Mouse (Mus musculus) liver, embryonic 12.5 days (tissue): ENCODE data around the gene Cog1. TPM values are rescaled to one million over a fixed set of nuclear protein-coding genes. Genes with fewer than 3 reads are reported as not detected.

ENCODE experiments used
- ATAC-seq: fragments of 200-750 bp; cut with Nextera tagmentation; 2 replicates; pipeline ENCODE4 v1.8.0; 2017; ENCODE audit warnings: moderate number of reproducible peaks, mild to moderate bottlenecking, moderate library complexity
- H3K27ac ChIP-seq: fragments of 300-500 bp; sonication (generic); 2 replicates; pipeline ENCODE4 v1.5.1; 2016; ENCODE audit warnings: mild to moderate bottlenecking
- H3K27me3 ChIP-seq: fragments of 300-500 bp; sonication (generic); replicated peaks from 2 replicates; pipeline ENCODE4 v1.6.1; 2016; ENCODE audit warnings: mild to moderate bottlenecking, moderate library complexity
- H3K36me3 ChIP-seq: fragments of 300-500 bp; sonication (generic); 2 replicates; pipeline ENCODE4 v1.6.1; 2016; ENCODE audit warnings: mild to moderate bottlenecking, moderate library complexity
- H3K4me1 ChIP-seq: fragments of 300-500 bp; sonication (generic); 2 replicates; pipeline ENCODE4 v1.6.1; 2016
- H3K4me2 ChIP-seq: fragments of 300-500 bp; sonication (generic); 2 replicates; pipeline ENCODE4 v1.6.1; 2016; ENCODE audit warnings: mild to moderate bottlenecking, moderate library complexity
- H3K4me3 ChIP-seq: fragments of 300-500 bp; sonication (generic); 2 replicates; pipeline ENCODE4 v1.5.1; 2016; ENCODE audit warnings: mild to moderate bottlenecking, moderate library complexity
- H3K9ac ChIP-seq: fragments of 300-500 bp; sonication (generic); 2 replicates; pipeline ENCODE4 v1.6.1; 2016; ENCODE audit warnings: mild to moderate bottlenecking, moderate library complexity
- H3K9me3 ChIP-seq: fragments of 300-500 bp; sonication (generic); replicated peaks from 2 replicates; pipeline ENCODE4 v1.6.1; 2016; ENCODE audit warnings: mild to moderate bottlenecking, moderate library complexity
- whole genome bisulfite sequencing: fragments of 180-500 bp; shearing (Covaris S2); methylation state at CpG from one replicate; pipeline ENCODE4 v1.1.7; 2016; ENCODE audit not compliant: insufficient replicate concordance; 5-methylcytosine and 5-hydroxymethylcytosine counted together
- polyA plus RNA-seq: library from polyadenylated mRNA; unstranded; fragments of >200 nt; fragmentation: Nextera tagmentation; extraction: Ambion mirVana; gene quantifications from 2 replicates; pipeline ENCODE4 v1.2.1, GENCODE M21; 2016

The Cog1 gene
- polyA plus RNA-seq, 1 experiment from 2014 or later, result 21.7 TPM

DNA sequence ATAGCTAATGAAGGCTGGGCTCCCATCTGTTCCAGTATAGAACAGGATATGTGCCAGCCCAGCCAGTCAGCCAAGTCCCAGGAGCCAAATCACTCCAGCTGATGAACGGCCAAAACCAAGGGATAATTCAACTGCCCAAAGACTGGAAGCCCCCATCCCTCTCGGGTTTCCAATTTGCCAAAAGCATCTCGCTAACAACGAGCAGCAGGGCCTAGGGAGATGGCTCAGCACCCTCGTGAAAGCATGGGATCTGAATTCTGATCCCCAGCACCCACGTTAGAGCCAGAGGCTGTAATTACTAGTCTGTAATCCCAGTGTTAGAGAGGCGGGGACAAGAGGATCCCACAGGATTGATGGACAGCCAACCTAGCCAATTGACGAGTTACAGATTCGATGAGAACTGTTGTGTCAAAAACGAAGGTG, 14.3 kb upstream of the Cog1 start:
- Histone ChIP-seq H3K4me3 (no peak overlapping the region), H3K9ac (no peak overlapping the region), H3K27ac (no peak overlapping the region), H3K27me3 (no peaks in the 10 kb centered on the region), H3K4me2 (no peak overlapping the region), H3K9me3 (no peaks in the 10 kb centered on the region), H3K36me3 (no peaks in the 10 kb centered on the region), H3K4me1 (no peaks in the 10 kb centered on the region)
- WGBS, result 58% methylated on average over 10 of the region's 10 CpGs
- ATAC-seq, result no peak

DNA sequence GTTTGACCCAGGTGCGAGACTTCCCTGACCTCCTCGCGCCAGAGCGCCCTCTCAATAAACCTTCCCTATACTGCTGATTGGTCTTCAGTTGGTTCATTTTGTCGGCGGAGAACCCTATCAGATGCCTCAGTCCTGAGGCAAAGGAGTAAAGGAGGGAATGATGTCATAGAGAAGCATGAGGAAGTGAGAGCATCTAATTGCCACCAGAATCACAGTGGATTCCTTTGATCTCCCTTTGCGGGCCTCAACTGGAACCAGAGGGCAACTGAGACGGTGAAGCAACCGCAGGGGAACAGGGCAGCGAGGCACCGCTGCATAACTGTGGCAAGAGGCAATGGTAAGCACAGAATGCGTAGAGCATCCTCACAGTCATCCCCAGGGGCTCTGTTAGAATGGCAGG, 10.3 kb upstream of the Cog1 start:
- no peak overlapping the region for H3K4me2 ChIP-seq
- no peak overlapping the region for H3K9ac ChIP-seq
- H3K36me3 ChIP-seq, result no peaks in the 10 kb centered on the region
- 82% methylated on average over 12 of the region's 12 CpGs for WGBS
- H3K27me3 ChIP-seq, result peaks cover 3% of the 10 kb centered on the region; the same call in 1 of the 2 replicates
- ATAC-seq, result no peak
- no peaks in the 10 kb centered on the region for H3K9me3 ChIP-seq
- no peaks in the 10 kb centered on the region for H3K4me1 ChIP-seq
- no peak overlapping the region for H3K27ac ChIP-seq
- no peak overlapping the region for H3K4me3 ChIP-seq

GRCm38 (mm10) chr11:113645181-113645580, 3.8 kb upstream of the Cog1 start:
- Histone ChIP-seq H3K27ac (no peak overlapping the region), H3K9ac (no peak overlapping the region), H3K36me3 (no peaks in the 10 kb centered on the region), H3K27me3 (peaks cover 15% of the 10 kb centered on the region), H3K4me3 (no peak overlapping the region), H3K4me2 (no peak overlapping the region), H3K9me3 (no peaks in the 10 kb centered on the region), H3K4me1 (peaks cover 16% of the 10 kb centered on the region)
- 60% methylated on average over 3 of the region's 3 CpGs for WGBS
- ATAC-seq, result no peak

GRCm38 (mm10) chr11:113648152-113648551, 817 bp upstream of the Cog1 start:
- Histone ChIP-seq H3K9ac (no peak overlapping the region), H3K9me3 (no peaks in the 10 kb centered on the region), H3K27ac (no peak overlapping the region), H3K4me2 (peak overlapping the region; percentile 89), H3K4me1 (peaks cover 33% of the 10 kb centered on the region), H3K36me3 (peaks cover 18% of the 10 kb centered on the region), H3K4me3 (peak overlapping the region; percentile 95; the same call in 1 of the 2 replicates), H3K27me3 (peaks cover 11% of the 10 kb centered on the region)
- ATAC-seq, result peak; percentile 38; the same call in 1 of the 2 replicates
- 1% methylated on average over 15 of the region's 15 CpGs for WGBS

GRCm38 (mm10) chr11:113649353-113650210, 613 bp downstream of the Cog1 start, which contains the start of gene Slc39a11:
Gene Slc39a11, minus strand, starts transcription at chr11:113650079.
- ATAC-seq, result peak; percentile 73
- peak within 1 kb of the TSS; percentile 89 for H3K4me2 ChIP-seq
- under 1% methylated on average over 87 of the region's 91 CpGs for WGBS

DNA sequence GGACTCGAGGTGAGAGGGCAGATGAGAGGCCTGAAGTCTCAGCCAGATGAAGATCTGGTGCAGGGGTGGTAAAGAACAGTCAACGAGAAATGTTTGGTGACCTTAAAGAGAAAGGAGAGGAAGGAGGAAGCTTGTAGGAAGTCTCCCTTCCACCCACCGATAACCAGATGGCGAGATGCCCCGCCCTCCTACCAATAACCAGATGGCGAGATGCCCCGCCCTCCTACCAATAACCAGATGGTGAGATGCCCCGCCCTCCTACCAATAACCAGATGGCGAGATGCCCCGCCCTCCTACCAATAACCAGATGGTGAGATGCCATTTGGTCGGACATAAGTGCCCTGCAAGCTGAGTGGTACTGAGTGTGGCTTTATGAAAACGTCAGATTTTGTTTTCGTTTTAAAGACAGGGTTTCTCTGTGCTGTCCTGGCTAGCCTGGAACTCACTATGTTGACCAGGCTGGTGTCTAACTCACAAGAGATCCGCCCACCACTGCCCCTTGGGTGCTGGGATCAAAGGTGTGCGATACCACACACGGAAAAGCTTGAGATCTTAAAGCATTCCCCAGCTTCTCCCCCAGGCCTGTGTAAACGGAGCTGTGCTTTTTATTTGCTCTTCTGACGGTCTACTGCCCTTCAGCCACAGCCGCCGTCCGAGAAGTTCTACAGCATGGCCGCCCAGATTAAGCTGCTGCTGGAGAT, 2.4 kb downstream of the Cog1 start:
- H3K4me2 ChIP-seq, result peak overlapping the region; percentile 89
- no peaks in the 10 kb centered on the region for H3K9me3 ChIP-seq
- peak; percentile 45; the same call in 1 of the 2 replicates for ATAC-seq
- peaks cover 50% of the 10 kb centered on the region for H3K36me3 ChIP-seq
- 0 out of 2 replicates have a peak overlapping the region, but pooled peaks have one; percentile 94 for H3K9ac ChIP-seq
- peak overlapping the region; percentile 95 for H3K4me3 ChIP-seq
- peaks cover 33% of the 10 kb centered on the region for H3K4me1 ChIP-seq
- peak overlapping the region; percentile 90 for H3K27ac ChIP-seq
- H3K27me3 ChIP-seq, result peaks cover 11% of the 10 kb centered on the region
- WGBS, result 56% methylated on average over 22 of the region's 22 CpGs

More at GRCm38 (mm10) chr11:113649353-113650210, 613 bp downstream of the Cog1 start, which contains the start of gene Slc39a11:
- Histone ChIP-seq H3K27me3 (peaks cover 11% of the 10 kb centered on the region), H3K36me3 (peaks cover 32% of the 10 kb centered on the region), H3K9me3 (no peaks in the 10 kb centered on the region), H3K9ac (peak within 1 kb of the TSS; percentile 94), H3K4me1 (peaks cover 33% of the 10 kb centered on the region), H3K4me3 (peak within 1 kb of the TSS; percentile 95), H3K27ac (peak within 1 kb of the TSS; percentile 90)

DNA sequence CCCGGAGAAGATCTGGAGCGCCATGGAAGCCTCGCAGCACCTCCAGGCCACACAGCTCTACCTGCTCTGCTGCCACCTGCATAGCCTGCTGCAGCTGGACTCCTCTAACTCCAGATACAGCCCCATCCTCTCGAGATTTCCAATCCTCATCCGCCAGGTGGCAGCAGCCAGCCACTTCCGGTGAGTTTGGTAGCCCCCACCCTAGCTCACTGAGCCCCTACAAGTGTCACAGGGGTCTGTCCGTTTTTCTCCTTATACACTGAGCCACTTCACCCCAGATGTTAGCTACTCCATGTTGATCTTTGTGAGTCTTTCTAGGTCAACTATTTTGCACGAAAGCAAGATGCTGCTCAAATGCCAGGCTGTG, 2.9 kb downstream of the Cog1 start:
- Histone ChIP-seq H3K9ac (no peak overlapping the region), H3K9me3 (no peaks in the 10 kb centered on the region), H3K4me3 (peak overlapping the region; percentile 8), H3K27me3 (peaks cover 11% of the 10 kb centered on the region), H3K36me3 (peaks cover 55% of the 10 kb centered on the region), H3K4me1 (peaks cover 33% of the 10 kb centered on the region), H3K27ac (peak overlapping the region; percentile 83), H3K4me2 (peak overlapping the region; percentile 89; the same call in 1 of the 2 replicates)
- no peak for ATAC-seq
- 55% methylated on average over 8 of the region's 8 CpGs for WGBS

GRCm38 (mm10) chr11:113652516-113652915, 3.5 kb downstream of the Cog1 start:
- Histone ChIP-seq H3K27ac (no peak overlapping the region; the same call in 1 of the 2 replicates), H3K4me3 (no peak overlapping the region), H3K27me3 (peaks cover 6% of the 10 kb centered on the region), H3K9me3 (no peaks in the 10 kb centered on the region), H3K4me1 (peaks cover 33% of the 10 kb centered on the region), H3K9ac (no peak overlapping the region), H3K36me3 (peaks cover 61% of the 10 kb centered on the region), H3K4me2 (no peak overlapping the region)
- 93% methylated on average over 6 of the region's 6 CpGs for WGBS
- no peak for ATAC-seq

GRCm38 (mm10) chr11:113654105-113654504, 5.1 kb downstream of the Cog1 start:
- no peaks in the 10 kb centered on the region for H3K9me3 ChIP-seq

GRCm38 (mm10) chr11:113654561-113655270, 5.7 kb downstream of the Cog1 start:
- Histone ChIP-seq H3K4me1 (peaks cover 20% of the 10 kb centered on the region), H3K4me3 (no peak overlapping the region), H3K4me2 (no peak overlapping the region), H3K27ac (no peak overlapping the region), H3K9ac (no peak overlapping the region), H3K9me3 (no peaks in the 10 kb centered on the region), H3K27me3 (no peaks in the 10 kb centered on the region), H3K36me3 (peaks cover 83% of the 10 kb centered on the region)
- no peak for ATAC-seq
- 84% methylated on average over 18 of the region's 18 CpGs for WGBS

More at GRCm38 (mm10) chr11:113654105-113654504, 5.1 kb downstream of the Cog1 start:
- Histone ChIP-seq H3K27ac (no peak overlapping the region), H3K27me3 (no peaks in the 10 kb centered on the region), H3K9ac (no peak overlapping the region), H3K4me1 (peaks cover 21% of the 10 kb centered on the region), H3K4me2 (no peak overlapping the region), H3K36me3 (peaks cover 77% of the 10 kb centered on the region), H3K4me3 (no peak overlapping the region)
- 94% methylated on average over 15 of the region's 15 CpGs for WGBS
- no peak for ATAC-seq

GRCm38 (mm10) chr11:113656511-113656932, 7.6 kb downstream of the Cog1 start:
- Histone ChIP-seq H3K9ac (no peak overlapping the region), H3K4me1 (peaks cover 4% of the 10 kb centered on the region), H3K27me3 (no peaks in the 10 kb centered on the region), H3K4me3 (no peak overlapping the region), H3K9me3 (no peaks in the 10 kb centered on the region), H3K36me3 (peaks cover 100% of the 10 kb centered on the region), H3K4me2 (no peak overlapping the region), H3K27ac (no peak overlapping the region)
- WGBS, result 86% methylated on average over 8 of the region's 8 CpGs
- ATAC-seq, result no peak
